Mouse (Mus musculus): ENCODE data around the gene Hoxa10. TPM values are rescaled to one million over a fixed set of nuclear protein-coding genes. Genes with fewer than 3 reads are reported as not detected.
A peak's percentile ranks its signal among the peaks of the same experiment; 100 is the strongest.

The Hoxa10 gene
- polyA plus RNA-seq, 1 experiment from 2014 or later: 294 TPM

GRCm38 (mm10) chr6:52185834-52186233, 54.8 kb downstream of the Hoxa10 start:
- Histone ChIP-seq H3K9ac (replicated peaks) (no peak overlapping the region), H3K9me3 (no peaks in the 10 kb centered on the region), H3K36me3 (peaks cover 15% of the 10 kb centered on the region), H3K4me3 (replicated peaks) (no peak overlapping the region), H3K27ac (no peak overlapping the region), H3K27me3 (peaks cover 87% of the 10 kb centered on the region), H3K4me2 (no peak overlapping the region), H3K4me1 (replicated peaks) (peaks cover 78% of the 10 kb centered on the region)
- 26% methylated on average over 3 of the region's 3 CpGs for WGBS
- no peak for ATAC-seq (ENCODE audit: insufficient number of reproducible peaks, insufficient read depth, low FRiP score, low TSS enrichment, low read depth)

GRCm38 (mm10) chr6:52185222-52185621, 55.4 kb downstream of the Hoxa10 start:
- H3K9ac ChIP-seq (replicated peaks): no peak overlapping the region
- 0 out of 2 replicates have a peak overlapping the region, but pooled peaks have one; percentile 4 for H3K4me3 ChIP-seq (replicated peaks)
- peaks cover 15% of the 10 kb centered on the region for H3K36me3 ChIP-seq
- peaks cover 87% of the 10 kb centered on the region for H3K27me3 ChIP-seq
- H3K4me1 ChIP-seq (replicated peaks): peaks cover 78% of the 10 kb centered on the region
- WGBS: 3% methylated on average over 19 of the region's 19 CpGs
- no peaks in the 10 kb centered on the region for H3K9me3 ChIP-seq
- no peak overlapping the region for H3K27ac ChIP-seq
- no peak for ATAC-seq (ENCODE audit: insufficient number of reproducible peaks, insufficient read depth, low FRiP score, low TSS enrichment, low read depth)
- H3K4me2 ChIP-seq: peak overlapping the region; percentile 26

GRCm38 (mm10) chr6:52184668-52185067, 56.0 kb downstream of the Hoxa10 start:
- no peaks in the 10 kb centered on the region for H3K9me3 ChIP-seq
- H3K4me1 ChIP-seq (replicated peaks): peaks cover 78% of the 10 kb centered on the region
- peaks cover 12% of the 10 kb centered on the region for H3K36me3 ChIP-seq
- H3K27me3 ChIP-seq: peaks cover 87% of the 10 kb centered on the region
- ATAC-seq (ENCODE audit: insufficient number of reproducible peaks, insufficient read depth, low FRiP score, low TSS enrichment, low read depth): no peak
- peak overlapping the region; percentile 26; the same call in 1 of the 2 replicates for H3K4me2 ChIP-seq
- no peak overlapping the region for H3K4me3 ChIP-seq (replicated peaks)
- H3K27ac ChIP-seq: no peak overlapping the region
- H3K9ac ChIP-seq (replicated peaks): no peak overlapping the region; the same call in 1 of the 2 replicates
- 22% methylated on average over 6 of the region's 6 CpGs for WGBS

GRCm38 (mm10) chr6:52183311-52184080, 57.2 kb downstream of the Hoxa10 start:
- Histone ChIP-seq H3K27me3 (peaks cover 88% of the 10 kb centered on the region), H3K4me2 (0 out of 2 replicates have a peak overlapping the region, but pooled peaks have one; percentile 0), H3K27ac (peak overlapping the region; percentile 57), H3K9ac (replicated peaks) (no peak overlapping the region), H3K36me3 (peaks cover 9% of the 10 kb centered on the region; the same call in 1 of the 2 replicates), H3K4me1 (replicated peaks) (peaks cover 78% of the 10 kb centered on the region), H3K4me3 (replicated peaks) (no peak overlapping the region), H3K9me3 (no peaks in the 10 kb centered on the region)
- 30% methylated on average over 10 of the region's 10 CpGs for WGBS
- no peak for ATAC-seq (ENCODE audit: insufficient number of reproducible peaks, insufficient read depth, low FRiP score, low TSS enrichment, low read depth)

GRCm38 (mm10) chr6:52182793-52183192, 57.9 kb downstream of the Hoxa10 start:
- H3K27me3 ChIP-seq: peaks cover 83% of the 10 kb centered on the region
- H3K4me3 ChIP-seq (replicated peaks): no peak overlapping the region
- no peak overlapping the region for H3K9ac ChIP-seq (replicated peaks)
- H3K4me1 ChIP-seq (replicated peaks): peaks cover 80% of the 10 kb centered on the region
- WGBS: 16% methylated on average over 1 of the region's 1 CpGs
- peak overlapping the region; percentile 57 for H3K27ac ChIP-seq
- H3K4me2 ChIP-seq: no peak overlapping the region
- ATAC-seq (ENCODE audit: insufficient number of reproducible peaks, insufficient read depth, low FRiP score, low TSS enrichment, low read depth): no peak
- H3K9me3 ChIP-seq: no peaks in the 10 kb centered on the region
- peaks cover 9% of the 10 kb centered on the region; the same call in 1 of the 2 replicates for H3K36me3 ChIP-seq

GRCm38 (mm10) chr6:52182030-52182429, 58.6 kb downstream of the Hoxa10 start:
- H3K4me3 ChIP-seq (replicated peaks): no peak overlapping the region
- WGBS: 48% methylated on average over 2 of the region's 2 CpGs
- no peaks in the 10 kb centered on the region for H3K9me3 ChIP-seq
- H3K27ac ChIP-seq: no peak overlapping the region
- H3K36me3 ChIP-seq: peaks cover 9% of the 10 kb centered on the region; the same call in 1 of the 2 replicates
- no peak overlapping the region for H3K9ac ChIP-seq (replicated peaks)
- H3K27me3 ChIP-seq: peaks cover 83% of the 10 kb centered on the region
- no peak overlapping the region for H3K4me2 ChIP-seq
- peaks cover 87% of the 10 kb centered on the region for H3K4me1 ChIP-seq (replicated peaks)
- ATAC-seq (ENCODE audit: insufficient number of reproducible peaks, insufficient read depth, low FRiP score, low TSS enrichment, low read depth): no peak

MicroRNA genes within 50 kb of the gene (microRNA counts, 519-probe panel; counts per million panel counts)
- 8,534 counts per million, percentile 94 among the panel's probes with 10 or more counts for microRNA mmu-miR-196b

Small RNA genes lying within 50 kb of the gene (microRNA-seq; reads per million reads assigned to microRNA genes)
- 98,320 reads per million, percentile 100 among the genes with 10 or more reads in this experiment for gene Mir196b

Other genes with a start within 250 kb of the Hoxa10 start
- gene Skap2, start 228.3 kb downstream of the Hoxa10 start, polyA plus RNA-seq (2016; fragmentation: Nextera tagmentation; extraction: Ambion mirVana): 14.4 and 14.6 TPM in 2 replicates
- 0.58 and 0.70 TPM in 2 replicates for gene Hoxa1, start 82.5 kb downstream of the Hoxa10 start, polyA plus RNA-seq (2016; fragmentation: Nextera tagmentation; extraction: Ambion mirVana)
- 1.8 and 2.0 TPM in 2 replicates for gene Hoxa2, start 76.0 kb downstream of the Hoxa10 start, polyA plus RNA-seq (2016; fragmentation: Nextera tagmentation; extraction: Ambion mirVana)
- 0.91 and 0.98 TPM in 2 replicates for gene 5730596B20Rik, start 63.4 kb downstream of the Hoxa10 start, polyA plus RNA-seq (2016; fragmentation: Nextera tagmentation; extraction: Ambion mirVana)
- 0.35 and 0.90 TPM in 2 replicates for gene Hoxa4, start 49.1 kb downstream of the Hoxa10 start, polyA plus RNA-seq (2016; fragmentation: Nextera tagmentation; extraction: Ambion mirVana)
- gene Hoxa5, start 36.3 kb downstream of the Hoxa10 start, polyA plus RNA-seq (2016; fragmentation: Nextera tagmentation; extraction: Ambion mirVana): 8.2 and 9.2 TPM in 2 replicates
- 3.1 and 4.1 TPM in 2 replicates for gene Hoxa6, start 32.1 kb downstream of the Hoxa10 start, polyA plus RNA-seq (2016; fragmentation: Nextera tagmentation; extraction: Ambion mirVana)
- gene Hoxa3, start 27.5 kb downstream of the Hoxa10 start, polyA plus RNA-seq (2016; fragmentation: Nextera tagmentation; extraction: Ambion mirVana): 7.7 and 7.9 TPM in 2 replicates
- gene Gm28308, start 27.5 kb downstream of the Hoxa10 start, polyA plus RNA-seq (2016; fragmentation: Nextera tagmentation; extraction: Ambion mirVana): 2.1 TPM in 1 of 2 replicates, not detected in the other
- gene Hoxa7, start 19.0 kb downstream of the Hoxa10 start, polyA plus RNA-seq (2016; fragmentation: Nextera tagmentation; extraction: Ambion mirVana): 11.7 and 13.8 TPM in 2 replicates
- 74.7 and 77.4 TPM in 2 replicates for gene Hoxa9, start 9.8 kb downstream of the Hoxa10 start, polyA plus RNA-seq (2016; fragmentation: Nextera tagmentation; extraction: Ambion mirVana)
- 88.2 and 96.8 TPM in 2 replicates for gene Hoxa11, start 5.0 kb upstream of the Hoxa10 start, polyA plus RNA-seq (2016; fragmentation: Nextera tagmentation; extraction: Ambion mirVana)
- 33.1 and 34.1 TPM in 2 replicates for gene Hoxa13, start 20.0 kb upstream of the Hoxa10 start, polyA plus RNA-seq (2016; fragmentation: Nextera tagmentation; extraction: Ambion mirVana)
- 4.8 and 5.2 TPM in 2 replicates for gene Evx1, start 72.6 kb upstream of the Hoxa10 start, polyA plus RNA-seq (2016; fragmentation: Nextera tagmentation; extraction: Ambion mirVana)

All from limb, embryonic 12.5 days (tissue).